Mouse (Mus musculus): ENCODE measurements at regions not wholly inside any gene's neighbourhood (a gene's known extent, or its start where the extent isn't known, plus 50 kb on each side); places are given as distances from the start of the nearest gene placed in this dataset.
A peak's percentile ranks its signal among the peaks of the same experiment; 100 is the strongest.

DNA sequence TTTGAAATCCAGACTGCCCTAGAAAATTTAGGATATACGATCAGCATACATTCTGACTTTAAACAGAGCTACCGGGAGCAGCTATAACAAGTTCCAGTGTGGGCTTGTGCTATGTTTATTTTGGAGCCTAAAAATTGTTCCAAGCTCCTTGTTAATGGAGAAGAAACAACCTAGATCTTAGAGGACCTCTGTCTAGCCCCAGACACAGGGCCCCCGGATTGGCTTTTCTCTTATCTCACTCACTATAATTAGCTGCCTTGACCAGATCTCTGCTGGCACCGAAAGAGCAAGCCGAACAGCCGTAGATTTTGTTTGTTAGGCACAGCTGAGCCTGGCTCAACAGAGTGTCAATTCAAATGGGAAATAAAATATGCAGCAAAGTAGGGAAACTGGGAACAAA lies 50.1 kb upstream of the Herpud2 start:
- DNase-seq (ENCODE audit: low spot score in 2 of 2) = peak; percentile 26 to 51

All from heart, adult 9 months (tissue).